Mouse (Mus musculus) heart, embryonic 16.5 days (tissue): ENCODE data around the gene Fam214b. TPM values are rescaled to one million over a fixed set of nuclear protein-coding genes. Genes with fewer than 3 reads are reported as not detected.

Source experiments
- ATAC-seq: fragments of 200-750 bp; cut with Nextera tagmentation; replicated peaks from 2 replicates; pipeline ENCODE4 v1.8.0; 2017; ENCODE audit warnings: moderate number of reproducible peaks; ENCODE audit not compliant: insufficient read depth, low FRiP score; ENCODE audit errors: extremely low read depth
- H3K27ac ChIP-seq: fragments of 300-500 bp; sonication (generic); 2 replicates; pipeline ENCODE4 v1.5.1; 2014; ENCODE audit warnings: mild to moderate bottlenecking, low read length, control low read depth, moderate library complexity
- H3K27me3 ChIP-seq: fragments of 300-500 bp; sonication (generic); 2 replicates; pipeline ENCODE4 v1.6.1; 2014; ENCODE audit warnings: low read length, mixed read lengths; ENCODE audit not compliant: control insufficient read depth, insufficient read depth
- H3K36me3 ChIP-seq: fragments of 300-500 bp; sonication (generic); 2 replicates; pipeline ENCODE4 v1.6.1; 2014; ENCODE audit not compliant: control insufficient read depth, insufficient read depth
- H3K4me1 ChIP-seq: fragments of 300-500 bp; sonication (generic); 2 replicates; pipeline ENCODE4 v1.6.1; 2014; ENCODE audit warnings: low read length, mixed read lengths; ENCODE audit not compliant: control insufficient read depth, insufficient read depth
- H3K4me2 ChIP-seq: fragments of 300-500 bp; sonication (generic); 2 replicates; pipeline ENCODE4 v1.6.1; 2014; ENCODE audit warnings: low read depth, mild to moderate bottlenecking, control low read depth, low read length
- H3K4me3 ChIP-seq: fragments of 300-500 bp; sonication (generic); 2 replicates; pipeline ENCODE4 v1.5.1; 2014; ENCODE audit warnings: mild to moderate bottlenecking, control low read depth, low read length
- H3K9ac ChIP-seq: fragments of 300-500 bp; sonication (generic); 2 replicates; pipeline ENCODE4 v1.6.1; 2014; ENCODE audit warnings: low read length, control low read depth
- H3K9me3 ChIP-seq: fragments of 300-500 bp; sonication (generic); replicated peaks from 2 replicates; pipeline ENCODE4 v1.6.1; 2016; ENCODE audit warnings: low read length; ENCODE audit not compliant: control insufficient read depth
- WGBS: fragments of 180-500 bp; shearing (Covaris S2); extraction: QIAGEN DNeasy Blood & Tissue Kit; methylation state at CpG from one replicate; pipeline ENCODE4 v1.1.7; 2014; 5-methylcytosine and 5-hydroxymethylcytosine counted together
- polyA plus RNA-seq: library from polyadenylated mRNA; unstranded; fragments of >200 nt; fragmentation: Nextera tagmentation; extraction: Ambion mirVana; gene quantifications from 2 replicates; pipeline ENCODE4 v1.2.1, GENCODE M21; 2015

Gene Fam214b
- polyA plus RNA-seq, 1 experiment from 2014 or later, result 15.4 TPM

- no peak overlapping the region for H3K4me2 ChIP-seq
- no peak overlapping the region for H3K9ac ChIP-seq
- peaks cover 9% of the 10 kb centered on the region for H3K4me1 ChIP-seq
- ATAC-seq, result no peak
- peaks cover 38% of the 10 kb centered on the region for H3K36me3 ChIP-seq
- H3K27me3 ChIP-seq, result no peaks in the 10 kb centered on the region
- no peak overlapping the region for H3K27ac ChIP-seq
- H3K9me3 ChIP-seq, result no peaks in the 10 kb centered on the region
- 80% methylated on average over 17 of the region's 17 CpGs for WGBS
- H3K4me3 ChIP-seq, result no peak overlapping the region
Observed at GRCm38 (mm10) chr4:43021341-43021740, 24.7 kb downstream of the Fam214b start.

- H3K4me2 ChIP-seq, result no peak overlapping the region
- no peak overlapping the region for H3K9ac ChIP-seq
- H3K9me3 ChIP-seq, result no peaks in the 10 kb centered on the region
- H3K4me3 ChIP-seq, result no peak overlapping the region
- WGBS, result 89% methylated on average over 16 of the region's 16 CpGs
- peaks cover 9% of the 10 kb centered on the region for H3K4me1 ChIP-seq
- H3K27me3 ChIP-seq, result no peaks in the 10 kb centered on the region
- H3K36me3 ChIP-seq, result peaks cover 38% of the 10 kb centered on the region
- no peak overlapping the region for H3K27ac ChIP-seq
- ATAC-seq, result no peak
Observed at GRCm38 (mm10) chr4:43020876-43021275, 25.1 kb downstream of the Fam214b start.

GRCm38 (mm10) chr4:43019641-43020465, 26.2 kb downstream of the Fam214b start:
- 88% methylated on average over 23 of the region's 23 CpGs for WGBS
- no peak overlapping the region for H3K4me3 ChIP-seq
- H3K9ac ChIP-seq, result no peak overlapping the region
- no peak overlapping the region for H3K27ac ChIP-seq
- no peak for ATAC-seq
- H3K36me3 ChIP-seq, result peaks cover 38% of the 10 kb centered on the region
- no peaks in the 10 kb centered on the region for H3K27me3 ChIP-seq
- H3K4me1 ChIP-seq, result peaks cover 6% of the 10 kb centered on the region
- no peak overlapping the region for H3K4me2 ChIP-seq
- H3K9me3 ChIP-seq, result no peaks in the 10 kb centered on the region

- Histone ChIP-seq H3K4me1 (no peaks in the 10 kb centered on the region), H3K27ac (no peak overlapping the region), H3K27me3 (no peaks in the 10 kb centered on the region), H3K9ac (no peak overlapping the region), H3K4me2 (no peak overlapping the region), H3K9me3 (no peaks in the 10 kb centered on the region), H3K36me3 (peaks cover 38% of the 10 kb centered on the region), H3K4me3 (no peak overlapping the region)
- no peak for ATAC-seq
- WGBS, result 91% methylated on average over 10 of the region's 10 CpGs
Observed at GRCm38 (mm10) chr4:43019176-43019575, 26.8 kb downstream of the Fam214b start.

GRCm38 (mm10) chr4:43018156-43018555, 27.9 kb downstream of the Fam214b start:
- Histone ChIP-seq H3K9me3 (no peaks in the 10 kb centered on the region), H3K4me1 (no peaks in the 10 kb centered on the region), H3K4me3 (no peak overlapping the region), H3K36me3 (peaks cover 34% of the 10 kb centered on the region), H3K9ac (no peak overlapping the region), H3K27ac (no peak overlapping the region), H3K27me3 (no peaks in the 10 kb centered on the region), H3K4me2 (no peak overlapping the region)
- WGBS, result 86% methylated on average over 4 of the region's 4 CpGs
- ATAC-seq, result no peak

GRCm38 (mm10) chr4:43012091-43012490, 33.9 kb downstream of the Fam214b start:
- no peak for ATAC-seq
- Histone ChIP-seq H3K4me2 (no peak overlapping the region), H3K27ac (no peak overlapping the region), H3K27me3 (no peaks in the 10 kb centered on the region), H3K4me1 (peaks cover 8% of the 10 kb centered on the region), H3K4me3 (no peak overlapping the region), H3K9me3 (no peaks in the 10 kb centered on the region), H3K9ac (no peak overlapping the region), H3K36me3 (0 out of 2 replicates have a peak, but pooled peaks cover under 1% of the 10 kb centered on the region)
- WGBS, result 98% methylated on average over 1 of the region's 1 CpGs

GRCm38 (mm10) chr4:43010161-43011038, 35.6 kb downstream of the Fam214b start, which contains the start of gene Fancg:
Gene Fancg, minus strand, starts transcription at chr4:43010506.
- Histone ChIP-seq H3K27me3 (no peaks in the 10 kb centered on the region), H3K9ac (peak within 1 kb of the TSS; percentile 77), H3K27ac (peak within 1 kb of the TSS; percentile 39; the same call in 1 of the 2 replicates), H3K4me2 (peak within 1 kb of the TSS; percentile 66), H3K36me3 (0 out of 2 replicates have a peak, but pooled peaks cover 3% of the 10 kb centered on the region), H3K4me3 (peak within 1 kb of the TSS; percentile 88), H3K4me1 (peaks cover 8% of the 10 kb centered on the region), H3K9me3 (no peaks in the 10 kb centered on the region)
- under 1% methylated on average over 37 of the region's 37 CpGs for WGBS
- peak; percentile 89 for ATAC-seq

- Histone ChIP-seq H3K9me3 (no peaks in the 10 kb centered on the region), H3K9ac (no peak overlapping the region), H3K27ac (no peak overlapping the region), H3K4me2 (no peak overlapping the region), H3K27me3 (no peaks in the 10 kb centered on the region), H3K4me1 (peaks cover 10% of the 10 kb centered on the region), H3K4me3 (no peak overlapping the region), H3K36me3 (0 out of 2 replicates have a peak, but pooled peaks cover 7% of the 10 kb centered on the region)
- WGBS, result 66% methylated on average over 2 of the region's 2 CpGs
- ATAC-seq, result no peak
Observed at GRCm38 (mm10) chr4:43005765-43006164, 40.3 kb downstream of the Fam214b start.
